Mouse (Mus musculus): Measurements from ENCODE around the gene Krtap4-1. TPM values are rescaled to one million over a fixed set of nuclear protein-coding genes. Genes with fewer than 3 reads are reported as not detected.

The Krtap4-1 gene
- total RNA-seq, 2 experiments from 2014 or later = not detected

DNA sequence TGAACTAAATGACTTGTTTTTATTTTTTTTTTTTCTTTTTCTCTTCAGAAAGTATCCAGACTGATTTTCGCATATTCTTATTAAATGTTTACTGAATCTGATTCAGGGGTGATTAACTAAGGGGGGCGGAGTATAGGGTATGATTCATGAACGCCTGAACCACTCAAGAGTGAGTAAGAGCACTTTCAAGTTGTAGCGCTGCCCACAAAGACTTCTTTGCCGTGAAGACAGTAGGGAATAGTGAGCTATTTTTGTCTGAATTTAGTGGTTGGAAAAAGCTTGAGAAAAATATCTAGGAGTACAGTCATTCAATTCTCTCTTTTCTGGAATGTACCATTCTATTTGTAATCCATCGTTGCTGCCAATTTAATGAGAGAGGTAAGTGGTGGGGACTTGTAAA is 46.5 kb downstream of the Krtap4-1 start:
- Histone ChIP-seq H3K4me3 (no peak overlapping the region), H3K27ac (no peak overlapping the region)
- DNase-seq (ENCODE audit: extremely low spot score in 1 of 2, low spot score in 2 of 2) = no peak
- intact Hi-C loops (cut with DNase I) = no loop called here
- no peak for TF ChIP-seq CTCF (IDR thresholded peaks at IDR 0.05)

DNA sequence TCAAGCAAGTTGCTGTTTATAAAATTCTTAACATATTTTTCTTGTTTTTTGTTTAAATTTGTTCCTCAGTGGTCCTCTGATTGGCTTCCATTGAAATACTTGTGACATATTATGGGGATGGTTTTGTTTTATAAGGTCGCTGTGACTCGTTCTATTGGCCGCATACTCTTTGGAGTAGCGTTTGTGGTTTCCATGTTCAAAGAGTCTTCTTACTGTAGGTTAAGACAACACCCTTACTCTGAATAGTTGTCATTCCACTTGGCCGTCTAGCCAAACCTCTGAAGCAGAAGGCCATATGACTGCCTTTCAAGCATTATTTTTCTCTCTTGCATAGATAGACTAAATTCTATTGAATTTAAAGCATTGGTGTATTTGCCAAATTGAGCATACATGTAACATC is 47.0 kb downstream of the Krtap4-1 start:
- no peak overlapping the region for H3K4me3 ChIP-seq
- no peak for TF ChIP-seq CTCF (IDR thresholded peaks at IDR 0.05)
- intact Hi-C loops (cut with DNase I) = no loop called here
- H3K27ac ChIP-seq = no peak overlapping the region
- no peak for DNase-seq (ENCODE audit: extremely low spot score in 1 of 2, low spot score in 2 of 2)

DNA sequence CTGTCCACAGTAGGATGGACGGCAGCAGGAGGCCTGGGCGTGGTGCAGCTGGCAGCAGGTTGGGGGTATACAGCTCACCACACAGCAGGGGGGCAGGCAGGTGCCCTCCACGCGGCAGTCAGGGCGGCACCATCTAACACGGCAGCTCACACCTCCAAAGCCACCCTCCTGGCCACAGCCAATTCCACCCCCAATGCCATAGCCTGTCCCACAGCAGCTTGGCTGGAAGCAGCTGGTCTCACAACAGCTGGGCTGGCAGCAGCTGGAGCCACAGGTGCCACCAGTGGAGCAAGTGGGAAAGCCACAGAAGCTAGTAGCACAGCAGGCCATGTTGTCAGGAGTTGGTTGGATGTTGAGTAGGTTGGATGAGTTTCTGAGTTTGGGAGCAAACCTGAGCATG is 47.4 kb downstream of the Krtap4-1 start, which contains the start of gene Krtap1-5:
TSS of gene Krtap1-5 (minus strand) at position 381 of the 400 bp plus-strand sequence.
- Histone ChIP-seq H3K27ac (no peak within 1 kb of the TSS), H3K4me3 (no peak within 1 kb of the TSS)
- TF ChIP-seq CTCF (IDR thresholded peaks at IDR 0.05) = no peak
- DNase-seq (ENCODE audit: extremely low spot score in 1 of 2, low spot score in 2 of 2) = no peak
- intact Hi-C loops (cut with DNase I) = no loop called here

Other genes with a start within 250 kb of the Krtap4-1 start
- gene Krt10, start 238.9 kb downstream of the Krtap4-1 start, total RNA-seq (2021) = 10 to 100 TPM in 1 of 2 experiments, 1 to 10 TPM in 1; 9.6 to 10.1 TPM
- 10 to 100 TPM in 1 of 2 experiments, 1 to 10 TPM in 1; 8.7 to 11.6 TPM for gene Krt12, start 206.0 kb downstream of the Krtap4-1 start, total RNA-seq (2021)
- gene Krt20, start 190.1 kb downstream of the Krtap4-1 start, total RNA-seq (2021) = not detected
- not detected for gene Krt23, start 135.1 kb downstream of the Krtap4-1 start, total RNA-seq (2021)
- gene Krt39, start 106.9 kb downstream of the Krtap4-1 start, total RNA-seq (2021) = not detected
- gene Krt40, start 85.1 kb downstream of the Krtap4-1 start, total RNA-seq (2021) = not detected
- not detected for gene Krtap3-3, start 77.4 kb downstream of the Krtap4-1 start, total RNA-seq (2021)
- gene Krtap3-2, start 71.4 kb downstream of the Krtap4-1 start, total RNA-seq (2021) = not detected
- not detected for gene Gm11939, start 68.8 kb downstream of the Krtap4-1 start, total RNA-seq (2021)
- not detected for gene Krtap3-1, start 61.6 kb downstream of the Krtap4-1 start, total RNA-seq (2021)
- not detected for gene Krtap1-5, start 47.2 kb downstream of the Krtap4-1 start, total RNA-seq (2021)
- not detected for gene Krtap1-4, start 44.6 kb downstream of the Krtap4-1 start, total RNA-seq (2021)
- gene Krtap1-3, start 36.9 kb downstream of the Krtap4-1 start, total RNA-seq (2021) = not detected
- gene Krtap9-3, start 30.1 kb downstream of the Krtap4-1 start, total RNA-seq (2021) = not detected
- not detected for gene Gm11938, start 24.9 kb downstream of the Krtap4-1 start, total RNA-seq (2021)
- gene Gm11937, start 18.0 kb downstream of the Krtap4-1 start, total RNA-seq (2021) = not detected
- not detected for gene Krtap2-4, start 13.4 kb downstream of the Krtap4-1 start, total RNA-seq (2021)
- not detected for gene Gm11562, start 7.8 kb downstream of the Krtap4-1 start, total RNA-seq (2021)
- gene Krtap4-2, start 6.8 kb upstream of the Krtap4-1 start, total RNA-seq (2021) = not detected
- not detected for gene Krtap4-7, start 15.9 kb upstream of the Krtap4-1 start, total RNA-seq (2021)
- not detected for gene Gm11555, start 22.0 kb upstream of the Krtap4-1 start, total RNA-seq (2021)
- gene Gm11563, start 30.7 kb upstream of the Krtap4-1 start, total RNA-seq (2021) = not detected
- not detected for gene Krtap4-6, start 37.7 kb upstream of the Krtap4-1 start, total RNA-seq (2021)
- gene Gm14190, start 62.5 kb upstream of the Krtap4-1 start, total RNA-seq (2021) = not detected
- not detected for gene Gm14180, start 106.1 kb upstream of the Krtap4-1 start, total RNA-seq (2021)
- gene Gm11595, start 144.7 kb upstream of the Krtap4-1 start, total RNA-seq (2021) = not detected
- gene Krtap4-8, start 152.5 kb upstream of the Krtap4-1 start, total RNA-seq (2021) = not detected
- gene Krtap4-9, start 157.0 kb upstream of the Krtap4-1 start, total RNA-seq (2021) = not detected
- not detected for gene Gm11596, start 165.2 kb upstream of the Krtap4-1 start, total RNA-seq (2021)
- gene Gm11569, start 170.7 kb upstream of the Krtap4-1 start, total RNA-seq (2021) = not detected
- not detected for gene Gm11554, start 176.2 kb upstream of the Krtap4-1 start, total RNA-seq (2021)
- not detected for gene Krtap4-13, start 181.7 kb upstream of the Krtap4-1 start, total RNA-seq (2021)
- gene Gm11564, start 187.4 kb upstream of the Krtap4-1 start, total RNA-seq (2021) = not detected
- not detected for gene 2300003K06Rik, start 209.8 kb upstream of the Krtap4-1 start, total RNA-seq (2021)
- gene Krtap4-16, start 223.4 kb upstream of the Krtap4-1 start, total RNA-seq (2021) = not detected
- not detected for gene Gm11568, start 229.7 kb upstream of the Krtap4-1 start, total RNA-seq (2021)
- not detected for gene Gm11559, start 236.2 kb upstream of the Krtap4-1 start, total RNA-seq (2021)
- gene Krtap9-1, start 245.2 kb upstream of the Krtap4-1 start, total RNA-seq (2021) = not detected

All from left cerebral cortex, adult 2 months (tissue).